Mouse (Mus musculus) mesoderm, embryonic 11.5 days (tissue): Measurements from ENCODE around the gene 4931422A03Rik.
"Not testable (repeated sequence)": the region's sequence is repeated elsewhere in the genome, so short reads cannot be mapped to it uniquely, and the experiment has no call there.

Experiments
- DNase-seq: peaks from one replicate; pipeline ENCODE4 v3.0.0-alpha.2; 2012; ENCODE audit warnings: low read depth, low spot score

Gene 4931422A03Rik

DNA sequence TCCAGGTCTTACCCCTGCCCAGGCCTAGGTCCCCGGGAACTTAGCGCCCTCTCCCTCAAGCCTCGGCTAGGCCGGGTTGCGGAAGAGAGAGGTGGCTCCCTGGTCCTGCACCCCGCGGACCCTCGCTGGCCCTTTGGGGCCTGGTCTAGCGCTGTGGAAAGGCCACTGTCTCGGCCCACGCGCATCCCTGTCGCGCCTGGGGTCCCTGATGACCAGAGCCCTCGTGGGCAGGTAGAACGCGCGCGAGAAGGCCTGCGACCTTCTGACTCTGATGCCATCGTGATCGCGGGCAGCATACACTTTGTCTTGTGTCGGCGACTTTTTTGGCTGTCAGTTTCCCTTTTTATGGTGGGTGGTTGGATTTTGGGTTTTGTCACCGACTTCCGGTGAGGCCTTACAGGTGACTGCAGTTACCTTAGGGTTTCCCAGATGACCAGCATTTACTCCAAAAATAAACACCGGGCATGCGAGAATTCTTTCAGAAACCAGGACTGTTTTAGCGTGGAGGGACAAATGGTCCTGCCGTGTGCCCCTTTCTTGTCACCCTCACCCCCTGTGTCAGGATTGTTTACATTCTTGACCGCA is at the start of gene 4931422A03Rik:
Gene 4931422A03Rik, minus strand, starts transcription at position 223 of the 585 bp plus-strand sequence.
- no peak for DNase-seq

- peak; percentile 45 for DNase-seq
These were observed 41.6 kb upstream of the 4931422A03Rik start, which contains the start of gene Cd59b for GRCm38 (mm10) chr2:104069704-104070185. Cd59b (plus strand) TSS chr2:104069849.

GRCm38 (mm10) chr2:104068450-104068849 is 40.3 kb upstream of the 4931422A03Rik start, which contains the start of gene Gm10799:
Gm10799 (minus strand) TSS chr2:104068550.
- not testable (repeated sequence) for DNase-seq

DNA sequence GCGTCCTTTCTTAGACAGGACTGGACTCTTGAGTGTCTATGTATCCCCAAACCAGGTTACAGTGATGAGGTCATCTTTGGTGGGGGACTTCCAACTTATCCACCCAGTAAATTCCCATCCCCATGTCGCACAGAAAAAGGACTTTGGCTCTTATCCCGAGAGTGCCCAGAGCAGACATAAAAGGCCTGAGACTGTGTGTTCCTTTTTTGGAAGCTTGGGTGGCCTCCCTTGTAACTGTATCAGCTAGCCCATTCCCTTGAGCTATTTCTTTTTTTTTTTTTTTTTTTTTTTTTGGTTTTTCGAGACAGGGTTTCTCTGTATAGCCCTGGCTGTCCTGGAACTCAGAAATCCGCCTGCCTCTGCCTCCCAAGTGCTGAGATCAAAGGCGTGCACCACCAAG is 37.4 kb upstream of the 4931422A03Rik start, which contains the start of gene Gm10912:
Gene Gm10912, plus strand, starts transcription at position 301 of the 400 bp plus-strand sequence.
- DNase-seq = not testable (repeated sequence)

DNA sequence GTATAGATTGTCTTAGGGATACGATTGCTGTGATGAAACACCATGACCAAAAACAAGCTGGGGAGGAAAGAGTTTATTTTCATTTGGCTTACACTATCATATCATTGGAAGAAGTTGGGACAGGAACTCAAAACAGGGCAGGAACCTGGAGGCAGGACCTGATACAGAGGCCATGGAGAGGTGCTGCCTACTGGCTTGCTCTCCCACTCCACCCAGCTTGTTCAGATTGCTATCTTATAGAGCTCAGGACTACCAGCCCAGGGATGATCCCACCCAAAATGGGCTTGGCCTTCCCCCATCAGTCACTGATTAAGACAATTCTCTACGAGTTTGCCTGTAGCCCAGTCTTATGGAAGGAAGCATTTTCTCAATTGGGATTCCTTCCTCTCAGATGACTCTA is 36.0 kb upstream of the 4931422A03Rik start:
- no peak for DNase-seq

DNA sequence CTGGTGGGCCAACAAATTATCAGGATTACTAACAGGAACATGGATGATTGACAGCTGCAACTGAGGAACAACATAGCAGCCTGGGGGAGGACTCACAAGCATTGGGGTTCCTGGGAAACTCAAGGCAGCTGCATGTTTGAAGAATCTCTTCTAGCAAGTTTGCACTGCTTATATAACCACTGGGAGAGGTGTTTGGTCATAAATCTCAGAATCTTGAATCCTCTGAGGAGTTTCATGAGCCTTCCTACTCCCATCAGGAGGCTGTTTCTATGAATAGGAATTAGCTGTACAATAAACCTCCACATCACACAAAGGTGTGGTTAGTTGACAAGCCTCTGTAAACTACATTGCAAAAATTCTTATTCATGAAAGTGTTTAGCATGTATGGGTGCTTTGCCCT is 34.5 kb upstream of the 4931422A03Rik start:
- DNase-seq = no peak

GRCm38 (mm10) chr2:104060996-104061395 is 32.8 kb upstream of the 4931422A03Rik start:
- DNase-seq = no peak

- no peak for DNase-seq
These were observed 31.6 kb upstream of the 4931422A03Rik start for GRCm38 (mm10) chr2:104059786-104060185.

DNA sequence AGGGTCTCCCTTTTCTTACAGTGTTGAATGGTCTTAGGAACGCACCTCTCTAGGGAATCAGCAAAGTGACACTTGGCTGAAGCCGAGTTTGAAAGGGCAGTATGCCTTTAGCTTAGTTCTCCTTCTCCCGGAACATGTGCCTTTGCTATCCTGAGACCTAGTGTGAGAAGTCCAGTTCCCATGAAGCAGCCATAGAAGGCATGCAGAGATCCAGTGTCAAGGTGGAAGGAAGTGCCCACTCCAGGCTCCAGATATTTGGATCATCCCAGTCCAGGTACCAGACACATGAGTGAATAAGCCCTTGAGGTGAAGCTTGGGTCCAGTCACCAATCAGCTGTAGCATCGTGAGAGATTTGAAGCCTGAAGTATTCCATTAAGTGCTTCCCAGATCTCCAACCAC is 30.8 kb upstream of the 4931422A03Rik start:
- DNase-seq = no peak

- DNase-seq = no peak
These were observed 30.2 kb upstream of the 4931422A03Rik start for GRCm38 (mm10) chr2:104058381-104058780.

DNA sequence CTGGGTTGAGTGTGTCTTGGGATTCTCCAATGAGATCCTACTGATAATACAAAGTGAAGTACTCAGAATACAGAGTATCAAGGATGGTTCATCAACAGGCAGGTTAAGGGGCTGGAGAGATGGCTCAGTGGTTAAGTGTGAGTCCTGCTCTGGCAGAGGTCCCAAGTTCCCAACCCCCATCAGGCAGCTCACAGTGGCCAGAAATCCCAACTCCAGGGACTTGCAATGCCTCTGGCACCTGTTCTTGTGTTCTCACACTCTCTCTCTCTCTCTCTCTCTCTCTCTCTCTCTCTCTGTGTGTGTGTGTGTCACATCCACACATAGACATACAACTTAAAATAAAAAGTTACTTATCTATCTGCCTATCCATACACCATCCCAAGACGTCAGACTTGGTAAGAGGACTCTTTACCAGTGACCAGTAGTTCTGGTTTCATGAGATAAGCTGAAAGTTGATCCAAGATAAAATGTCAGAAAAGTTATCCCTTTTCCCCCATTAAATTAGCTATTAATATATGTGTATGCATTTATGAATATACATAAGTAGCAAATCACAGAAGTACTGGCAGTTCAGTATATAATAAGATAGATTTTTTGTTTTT is 16.4 kb upstream of the 4931422A03Rik start:
- no peak for DNase-seq

GRCm38 (mm10) chr2:104043624-104044478 is 15.7 kb upstream of the 4931422A03Rik start:
- DNase-seq = no peak

DNA sequence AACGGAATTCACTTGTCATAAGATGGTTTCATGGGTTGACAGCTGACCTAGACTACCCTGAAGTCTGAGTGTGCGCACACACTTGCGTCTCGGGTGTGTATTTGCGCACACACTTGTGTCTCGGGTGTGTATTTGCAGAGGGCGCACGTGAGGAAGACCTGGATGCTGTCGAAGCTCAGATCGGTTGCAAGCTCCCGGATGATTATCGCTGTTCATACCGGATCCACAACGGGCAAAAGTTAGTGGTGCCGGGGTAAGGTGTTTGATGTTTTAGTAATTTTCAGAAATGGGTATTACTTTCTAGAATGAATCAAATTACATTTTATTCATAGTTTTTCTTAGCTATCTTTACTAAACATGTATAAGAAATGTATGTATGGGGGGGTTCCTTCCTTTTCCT is 14.6 kb upstream of the 4931422A03Rik start:
- no peak for DNase-seq

- no peak for DNase-seq
These were observed 13.5 kb upstream of the 4931422A03Rik start for GRCm38 (mm10) chr2:104041632-104042031.

DNA sequence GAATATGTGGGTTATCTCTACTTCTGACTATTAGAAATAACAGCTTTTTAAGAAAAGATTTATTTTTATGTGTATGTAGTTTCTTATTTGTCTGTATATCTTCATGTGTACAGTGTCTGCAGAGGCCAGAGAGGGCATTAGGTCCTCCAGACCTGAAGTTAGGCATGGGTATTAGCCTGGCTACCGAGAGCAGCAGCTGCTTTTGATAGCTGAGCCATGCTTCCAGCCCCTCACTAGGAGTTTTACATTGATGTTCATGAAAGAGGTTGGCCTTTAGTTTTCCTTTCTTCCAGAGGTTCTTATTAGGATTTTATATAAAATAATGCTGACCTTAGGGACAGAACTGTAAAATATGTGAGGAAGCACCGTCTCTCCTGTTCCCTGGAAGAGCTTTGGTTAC is 10.1 kb upstream of the 4931422A03Rik start:
- DNase-seq = no peak

GRCm38 (mm10) chr2:104036316-104036715 is 8.2 kb upstream of the 4931422A03Rik start:
- DNase-seq = no peak

GRCm38 (mm10) chr2:104035595-104035994 is 7.4 kb upstream of the 4931422A03Rik start:
- DNase-seq = no peak

DNA sequence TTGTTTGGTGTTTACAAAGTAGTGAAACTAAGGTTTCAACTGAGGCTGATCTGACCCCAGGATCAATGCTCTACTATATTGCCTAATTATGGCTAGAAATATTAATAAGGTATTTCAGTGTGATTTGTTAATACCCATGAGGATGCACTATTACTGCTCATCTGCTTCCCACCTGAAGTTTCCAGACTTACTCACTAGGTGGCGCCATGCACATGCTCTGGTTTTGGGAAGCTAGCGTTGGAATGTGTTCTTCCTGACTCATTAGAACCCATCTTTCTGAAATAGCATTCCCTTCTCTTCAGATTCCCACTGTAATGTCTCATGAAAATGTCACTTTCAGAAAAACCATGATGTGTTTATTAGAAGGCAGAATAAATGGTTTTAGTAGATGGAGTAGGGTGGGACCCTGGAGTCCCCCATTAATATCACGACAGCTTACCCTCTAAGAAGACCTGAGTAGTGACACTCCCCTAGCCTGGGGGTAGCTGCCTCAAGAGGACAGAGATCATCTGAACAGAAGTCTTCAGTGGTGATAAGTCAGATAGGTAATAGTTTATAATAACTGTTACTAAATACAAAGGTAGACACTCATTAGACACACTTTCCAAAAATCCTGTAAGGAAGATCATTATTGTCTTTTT is 6.8 kb upstream of the 4931422A03Rik start:
- peak; percentile 76 for DNase-seq

DNA sequence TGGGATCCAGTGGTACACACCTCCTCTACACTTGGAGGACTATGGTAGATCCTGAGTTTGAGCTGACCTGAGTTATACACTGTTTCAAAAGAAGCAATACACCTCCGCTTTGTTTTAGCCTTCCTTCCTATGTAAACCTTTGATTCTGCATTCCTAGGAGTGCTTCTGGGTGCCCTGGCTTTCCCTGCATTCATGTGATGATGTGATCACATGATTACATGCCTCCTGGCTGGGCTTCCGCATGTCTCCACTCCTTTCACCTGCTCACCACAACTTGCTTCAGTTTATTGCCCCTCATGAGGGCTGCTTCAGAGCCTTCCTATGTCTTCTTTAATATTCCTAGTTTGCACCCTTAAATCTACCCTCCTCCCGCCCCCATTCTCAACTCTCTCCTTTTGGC is 3.9 kb upstream of the 4931422A03Rik start:
- DNase-seq = no peak

GRCm38 (mm10) chr2:104030381-104030780 is 2.2 kb upstream of the 4931422A03Rik start:
- no peak for DNase-seq

DNA sequence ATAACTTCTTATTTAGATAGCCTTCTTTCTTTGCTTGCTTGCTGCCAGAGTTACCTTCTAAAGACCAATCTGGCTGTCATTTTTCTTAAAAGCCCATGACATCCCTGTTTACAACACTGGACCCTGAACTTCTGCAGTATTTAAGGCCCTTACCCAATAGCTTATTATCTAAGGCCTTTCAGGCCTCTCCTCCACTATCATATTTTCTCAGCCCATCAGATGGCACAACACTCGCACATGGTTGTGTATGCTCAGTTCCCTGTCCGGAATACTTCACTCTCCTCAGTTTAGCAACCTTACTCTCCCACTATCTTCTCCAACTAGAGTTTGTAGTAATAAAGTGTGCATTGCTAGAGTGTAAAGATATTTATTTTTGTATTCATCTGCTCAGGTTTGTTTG is 913 bp upstream of the 4931422A03Rik start:
- DNase-seq = no peak
